Mouse (Mus musculus): ENCODE data around the gene 1700020N01Rik.

GRCm38 (mm10) chr10:21659576-21660246, 66.8 kb downstream of the 1700020N01Rik start:
- TF ChIP-seq CTCF (conservative IDR thresholded peaks at IDR 0.05; ENCODE audit: insufficient read depth, insufficient read length, low read depth, low read length) (no peak), POLR2A (IDR thresholded peaks at IDR 0.05; ENCODE audit: low read depth, low read length) (no peak)

Measured in kidney, adult 2 months (tissue).